Mouse (Mus musculus): ENCODE measurements around the gene Rbfox1. TPM values are rescaled to one million over a fixed set of nuclear protein-coding genes. Genes with fewer than 3 reads are reported as not detected.
A peak's percentile ranks its signal among the peaks of the same experiment; 100 is the strongest.

The Rbfox1 gene
- polyA plus RNA-seq, 1 experiment: not detected

GRCm38 (mm10) chr16:7038639-7039260 is 1153.6 kb downstream of the Rbfox1 start:
- Histone ChIP-seq H3K4me1 (ENCODE audit: control insufficient read depth, insufficient read depth, low read length) (peaks cover 21% of the 10 kb centered on the region), H3K4me3 (ENCODE audit: insufficient read depth, low read length) (no peak overlapping the region), H3K27ac (ENCODE audit: insufficient read depth, low read depth, low read length) (no peak overlapping the region)
- TF ChIP-seq CTCF (IDR thresholded peaks at IDR 0.05; ENCODE audit: low read depth, low read length): no peak
- no peak for TF ChIP-seq POLR2A (IDR thresholded peaks at IDR 0.05; ENCODE audit: borderline replicate concordance, low read depth, low read length)

- Histone ChIP-seq H3K27ac (ENCODE audit: insufficient read depth, low read depth, low read length) (no peak overlapping the region), H3K4me3 (ENCODE audit: insufficient read depth, low read length) (peak overlapping the region; percentile 32)
- TF ChIP-seq POLR2A (IDR thresholded peaks at IDR 0.05; ENCODE audit: borderline replicate concordance, low read depth, low read length) (no peak), CTCF (IDR thresholded peaks at IDR 0.05; ENCODE audit: low read depth, low read length) (no peak)
Observed at GRCm38 (mm10) chr16:7039404-7040367, 1154.5 kb downstream of the Rbfox1 start.

GRCm38 (mm10) chr16:7040691-7041090 is 1155.5 kb downstream of the Rbfox1 start:
- Histone ChIP-seq H3K4me3 (ENCODE audit: insufficient read depth, low read length) (no peak overlapping the region), H3K4me1 (ENCODE audit: control insufficient read depth, insufficient read depth, low read length) (peaks cover 13% of the 10 kb centered on the region)
- TF ChIP-seq CTCF (IDR thresholded peaks at IDR 0.05; ENCODE audit: low read depth, low read length): no peak
- TF ChIP-seq POLR2A (IDR thresholded peaks at IDR 0.05; ENCODE audit: borderline replicate concordance, low read depth, low read length): no peak

More at GRCm38 (mm10) chr16:7039404-7040367, 1154.5 kb downstream of the Rbfox1 start:
- peaks cover 16% of the 10 kb centered on the region for H3K4me1 ChIP-seq (ENCODE audit: control insufficient read depth, insufficient read depth, low read length)

GRCm38 (mm10) chr16:7047421-7047820 is 1162.3 kb downstream of the Rbfox1 start:
- H3K27ac ChIP-seq (ENCODE audit: insufficient read depth, low read depth, low read length): no peak overlapping the region
- no peak overlapping the region for H3K4me3 ChIP-seq (ENCODE audit: insufficient read depth, low read length)
- TF ChIP-seq CTCF (IDR thresholded peaks at IDR 0.05; ENCODE audit: low read depth, low read length) (no peak), POLR2A (IDR thresholded peaks at IDR 0.05; ENCODE audit: borderline replicate concordance, low read depth, low read length) (no peak)
- 0 out of 2 replicates have a peak, but pooled peaks cover 2% of the 10 kb centered on the region for H3K4me1 ChIP-seq (ENCODE audit: control insufficient read depth, insufficient read depth, low read length)

More at GRCm38 (mm10) chr16:7040691-7041090, 1155.5 kb downstream of the Rbfox1 start:
- H3K27ac ChIP-seq (ENCODE audit: insufficient read depth, low read depth, low read length): no peak overlapping the region

GRCm38 (mm10) chr16:7049162-7049971 is 1164.2 kb downstream of the Rbfox1 start:
- Histone ChIP-seq H3K4me1 (ENCODE audit: control insufficient read depth, insufficient read depth, low read length) (0 out of 2 replicates have a peak, but pooled peaks cover 2% of the 10 kb centered on the region), H3K4me3 (ENCODE audit: insufficient read depth, low read length) (peak overlapping the region; percentile 16; the same call in 1 of the 2 replicates), H3K27ac (ENCODE audit: insufficient read depth, low read depth, low read length) (no peak overlapping the region)
- no peak; the same call in 1 of the 2 replicates for TF ChIP-seq CTCF (IDR thresholded peaks at IDR 0.05; ENCODE audit: low read depth, low read length)
- no peak for TF ChIP-seq POLR2A (IDR thresholded peaks at IDR 0.05; ENCODE audit: borderline replicate concordance, low read depth, low read length)

- TF ChIP-seq POLR2A (IDR thresholded peaks at IDR 0.05; ENCODE audit: borderline replicate concordance, low read depth, low read length) (no peak), CTCF (IDR thresholded peaks at IDR 0.05; ENCODE audit: low read depth, low read length) (no peak)
- 0 out of 2 replicates have a peak, but pooled peaks cover 2% of the 10 kb centered on the region for H3K4me1 ChIP-seq (ENCODE audit: control insufficient read depth, insufficient read depth, low read length)
- H3K4me3 ChIP-seq (ENCODE audit: insufficient read depth, low read length): no peak overlapping the region
- H3K27ac ChIP-seq (ENCODE audit: insufficient read depth, low read depth, low read length): no peak overlapping the region
Observed at GRCm38 (mm10) chr16:7050945-7051344, 1165.8 kb downstream of the Rbfox1 start.

GRCm38 (mm10) chr16:7051991-7052390 is 1166.8 kb downstream of the Rbfox1 start:
- Histone ChIP-seq H3K27ac (ENCODE audit: insufficient read depth, low read depth, low read length) (no peak overlapping the region), H3K4me1 (ENCODE audit: control insufficient read depth, insufficient read depth, low read length) (0 out of 2 replicates have a peak, but pooled peaks cover 2% of the 10 kb centered on the region), H3K4me3 (ENCODE audit: insufficient read depth, low read length) (no peak overlapping the region)
- TF ChIP-seq CTCF (IDR thresholded peaks at IDR 0.05; ENCODE audit: low read depth, low read length) (no peak), POLR2A (IDR thresholded peaks at IDR 0.05; ENCODE audit: borderline replicate concordance, low read depth, low read length) (no peak)

GRCm38 (mm10) chr16:7052408-7052807 is 1167.3 kb downstream of the Rbfox1 start:
- TF ChIP-seq CTCF (IDR thresholded peaks at IDR 0.05; ENCODE audit: low read depth, low read length) (no peak), POLR2A (IDR thresholded peaks at IDR 0.05; ENCODE audit: borderline replicate concordance, low read depth, low read length) (no peak)
- Histone ChIP-seq H3K27ac (ENCODE audit: insufficient read depth, low read depth, low read length) (no peak overlapping the region), H3K4me3 (ENCODE audit: insufficient read depth, low read length) (no peak overlapping the region), H3K4me1 (ENCODE audit: control insufficient read depth, insufficient read depth, low read length) (0 out of 2 replicates have a peak, but pooled peaks cover 2% of the 10 kb centered on the region)

GRCm38 (mm10) chr16:7057789-7058188 is 1172.6 kb downstream of the Rbfox1 start:
- no peak for TF ChIP-seq CTCF (IDR thresholded peaks at IDR 0.05; ENCODE audit: low read depth, low read length)
- no peak for TF ChIP-seq POLR2A (IDR thresholded peaks at IDR 0.05; ENCODE audit: borderline replicate concordance, low read depth, low read length)
- peaks cover 3% of the 10 kb centered on the region for H3K4me1 ChIP-seq (ENCODE audit: control insufficient read depth, insufficient read depth, low read length)
- H3K27ac ChIP-seq (ENCODE audit: insufficient read depth, low read depth, low read length): no peak overlapping the region
- H3K4me3 ChIP-seq (ENCODE audit: insufficient read depth, low read length): no peak overlapping the region

All from bone marrow macrophage, adult 2 months (primary cell).